Mouse (Mus musculus) embryonic fibroblast, embryonic 13.5 days (primary cell): ENCODE measurements around the gene Nt5m.

Source experiments
- CTCF ChIP-seq: IDR thresholded peaks from 2 replicates; pipeline ENCODE4 v1.5.1; 2011; ENCODE audit warnings: mild to moderate bottlenecking, control low read depth, low read length, moderate library complexity, borderline replicate concordance; ENCODE audit not compliant: insufficient read depth
- POLR2A ChIP-seq: IDR thresholded peaks from 2 replicates; pipeline ENCODE4 v1.6.1; 2011; ENCODE audit warnings: low read depth, mild to moderate bottlenecking, control low read depth, low read length, moderate library complexity

GRCm38 (mm10) chr11:59893153-59893788 lies 54.0 kb downstream of the Nt5m start:
- no peak for TF ChIP-seq CTCF
- TF ChIP-seq POLR2A = no peak
